Mouse (Mus musculus): ENCODE results near the gene Vcp.
A peak's percentile ranks its signal among the peaks of the same experiment; 100 is the strongest.

- TF ChIP-seq CTCF (IDR thresholded peaks at IDR 0.05; ENCODE audit: low read depth, low read length) (peak; percentile 40), POLR2A (IDR thresholded peaks at IDR 0.05; ENCODE audit: insufficient read depth, low read length) (no peak), EP300 (IDR thresholded peaks at IDR 0.05; ENCODE audit: insufficient read depth, low read depth, low read length) (no peak)
Measured at GRCm38 (mm10) chr4:43021341-43021740, 21.0 kb upstream of the Vcp start.

All from ES-Bruce4 (cell line).